Mouse (Mus musculus) MEL (cell line): ENCODE measurements around the gene Riok1.
A peak's percentile ranks its signal among the peaks of the same experiment; 100 is the strongest.

Experiments used
- CTCF ChIP-seq, 3 experiments: IDR thresholded peaks in 2 of 3; conservative IDR thresholded peaks in 1 of 3; 2 replicates each; pipeline ENCODE4 v1.5.1; 2011 to 2012; ENCODE audit warnings: low read length in 3 of 3, low read depth in 2 of 3, mild to moderate bottlenecking in 2 of 3, improper control_type of control experiment in 1 of 3, inconsistent platforms in 1 of 3, mixed read lengths in 1 of 3, moderate library complexity in 1 of 3; ENCODE audit not compliant: control insufficient read depth in 1 of 3, insufficient read depth in 1 of 3, poor library complexity in 1 of 3, severe bottlenecking in 1 of 3
- ELF1 ChIP-seq: IDR thresholded peaks from 2 replicates; pipeline ENCODE4 v1.6.1; 2014; ENCODE audit warnings: low read depth, mild to moderate bottlenecking, inconsistent platforms, low read length, improper control_type of control experiment, moderate library complexity
- EP300 ChIP-seq, 2 experiments: IDR thresholded peaks; 2 replicates each; pipeline ENCODE4 v1.6.1; 2011; ENCODE audit warnings: improper control_type of control experiment in 2 of 2, low read length in 2 of 2, low read depth in 1 of 2, mild to moderate bottlenecking in 1 of 2
- GATA1 ChIP-seq: IDR thresholded peaks from 2 replicates; pipeline ENCODE4 v1.6.1; 2011; ENCODE audit warnings: low read depth, low read length, improper control_type of control experiment
- HCFC1 ChIP-seq: IDR thresholded peaks from 2 replicates; pipeline ENCODE4 v1.6.1; 2012; ENCODE audit warnings: low read depth, mild to moderate bottlenecking, inconsistent platforms, low read length, improper control_type of control experiment, moderate library complexity
- KAT2A ChIP-seq: conservative IDR thresholded peaks from 2 replicates; pipeline ENCODE4 v1.6.1; 2012; ENCODE audit warnings: low read depth, low read length, improper control_type of control experiment, inconsistent platforms
- POLR2A ChIP-seq, 2 experiments: IDR thresholded peaks; 2 replicates each; pipeline ENCODE4 v1.6.1; 2011 to 2012; ENCODE audit warnings: low read length in 2 of 2, mild to moderate bottlenecking in 2 of 2, control low read depth in 1 of 2, improper control_type of control experiment in 1 of 2, low read depth in 1 of 2, moderate library complexity in 1 of 2; ENCODE audit not compliant: control insufficient read depth in 1 of 2, insufficient read depth in 1 of 2, poor library complexity in 1 of 2
- POLR2AphosphoS2 ChIP-seq: IDR thresholded peaks from 2 replicates; pipeline ENCODE4 v1.6.1; 2011; ENCODE audit warnings: low read length, improper control_type of control experiment
- RCOR1 ChIP-seq: IDR thresholded peaks from 2 replicates; pipeline ENCODE4 v1.6.1; 2012; ENCODE audit warnings: low read depth, mild to moderate bottlenecking, inconsistent platforms, low read length, improper control_type of control experiment
- TBP ChIP-seq: IDR thresholded peaks from 2 replicates; pipeline ENCODE4 v1.8.0; 2011; ENCODE audit warnings: low read depth, low read length, improper control_type of control experiment
- TCF12 ChIP-seq: IDR thresholded peaks from 2 replicates; pipeline ENCODE4 v1.6.1; 2014; ENCODE audit warnings: low read depth, mild to moderate bottlenecking, inconsistent platforms, low read length, improper control_type of control experiment, moderate library complexity
- ZC3H11A ChIP-seq: IDR thresholded peaks from 2 replicates; pipeline ENCODE4 v1.6.1; 2012; ENCODE audit warnings: low read depth, mild to moderate bottlenecking, inconsistent platforms, low read length, improper control_type of control experiment

- TF ChIP-seq POLR2AphosphoS2 (no peak), TCF12 (no peak), CTCF (IDR thresholded peaks at IDR 0.05 in 2 of 3, conservative IDR thresholded peaks at IDR 0.05 in 1 of 3; ENCODE audit: control insufficient read depth in 1 of 3, insufficient read depth in 1 of 3, low read depth in 2 of 3, low read length in 3 of 3, poor library complexity in 1 of 3, severe bottlenecking in 1 of 3) (peak; percentile 45 to 61 (median 47); a peak in 5 of 6 replicates), HCFC1 (no peak), TBP (no peak), POLR2A (IDR thresholded peaks at IDR 0.05; ENCODE audit: control insufficient read depth in 1 of 2, insufficient read depth in 1 of 2, low read depth in 1 of 2, low read length in 2 of 2, poor library complexity in 1 of 2) (no peak), GATA1 (no peak), EP300 (IDR thresholded peaks at IDR 0.05; ENCODE audit: low read depth in 1 of 2, low read length in 2 of 2) (no peak), RCOR1 (no peak), ELF1 (no peak), ZC3H11A (peak; percentile 60), KAT2A (no peak)
Measured at GRCm38 (mm10) chr13:38002461-38002860, 34.3 kb upstream of the Riok1 start.
